Mouse (Mus musculus) neural tube, embryonic 13.5 days (tissue): ENCODE data around the gene Olfr462. TPM values are rescaled to one million over a fixed set of nuclear protein-coding genes. Genes with fewer than 3 reads are reported as not detected.

Experiments used
- ATAC-seq: fragments of 200-750 bp; cut with Nextera tagmentation; 2 replicates; pipeline ENCODE4 v1.8.0; 2017; ENCODE audit warnings: low read depth, mild to moderate bottlenecking, moderate TSS enrichment, moderate library complexity
- H3K27ac ChIP-seq: fragments of 300-500 bp; sonication (generic); replicated peaks from 2 replicates; pipeline ENCODE4 v1.5.1; 2015; ENCODE audit warnings: moderate library complexity, mild to moderate bottlenecking, inconsistent platforms
- H3K27me3 ChIP-seq: fragments of 300-500 bp; sonication (generic); 2 replicates; pipeline ENCODE4 v1.6.1; 2015; ENCODE audit warnings: mild to moderate bottlenecking, inconsistent platforms
- H3K36me3 ChIP-seq: fragments of 300-500 bp; sonication (generic); 2 replicates; pipeline ENCODE4 v1.6.1; 2015; ENCODE audit warnings: mild to moderate bottlenecking, inconsistent platforms
- H3K4me1 ChIP-seq: fragments of 300-500 bp; sonication (generic); replicated peaks from 2 replicates; pipeline ENCODE4 v1.6.1; 2015; ENCODE audit warnings: inconsistent platforms
- H3K4me2 ChIP-seq: fragments of 300-500 bp; sonication (generic); 2 replicates; pipeline ENCODE4 v1.6.1; 2015; ENCODE audit warnings: inconsistent platforms, mild to moderate bottlenecking, moderate library complexity
- H3K4me3 ChIP-seq: fragments of 300-500 bp; sonication (generic); 2 replicates; pipeline ENCODE4 v1.5.1; 2015; ENCODE audit warnings: mild to moderate bottlenecking, inconsistent platforms
- H3K9ac ChIP-seq: fragments of 300-500 bp; sonication (generic); 2 replicates; pipeline ENCODE4 v1.6.1; 2015; ENCODE audit warnings: moderate library complexity, mild to moderate bottlenecking, inconsistent platforms
- H3K9me3 ChIP-seq: fragments of 300-500 bp; sonication (generic); 2 replicates; pipeline ENCODE4 v1.6.1; 2016; ENCODE audit warnings: inconsistent platforms
- WGBS: fragments of 180-500 bp; shearing (Covaris S2); methylation state at CpG from one replicate; pipeline ENCODE4 v1.1.7; 2015; 5-methylcytosine and 5-hydroxymethylcytosine counted together
- polyA plus RNA-seq: library from polyadenylated mRNA; unstranded; fragments of >200 nt; fragmentation: Nextera tagmentation; extraction: Ambion mirVana; gene quantifications from 2 replicates; pipeline ENCODE4 v1.2.1, GENCODE M21; 2015

Gene Olfr462
- polyA plus RNA-seq, 1 experiment from 2014 or later = not detected

DNA sequence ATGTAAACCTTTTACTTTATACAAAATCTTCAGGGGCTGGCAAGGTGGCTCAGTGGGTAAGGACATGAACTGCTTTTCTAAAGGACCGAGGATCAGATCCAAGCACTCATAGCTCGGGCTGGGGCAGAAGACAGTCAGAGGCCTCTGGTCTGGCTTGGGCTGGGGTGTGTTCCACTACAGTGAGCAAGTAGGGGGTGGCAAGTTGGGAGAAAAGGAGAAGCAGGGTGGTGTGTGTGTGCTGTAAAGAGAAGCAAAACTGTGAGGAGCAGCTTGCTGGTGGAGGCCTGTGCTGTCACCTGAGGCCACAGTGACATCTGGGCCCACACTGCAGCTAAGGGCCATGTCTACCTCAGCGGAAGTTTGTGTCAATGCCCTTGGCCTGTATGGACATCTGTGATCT, 50.6 kb downstream of the Olfr462 start:
- 92% methylated on average over 3 of the region's 3 CpGs for WGBS
- no peak for ATAC-seq
- H3K4me3 ChIP-seq = no peak overlapping the region
- no peaks in the 10 kb centered on the region for H3K9me3 ChIP-seq
- H3K36me3 ChIP-seq = no peaks in the 10 kb centered on the region
- H3K4me1 ChIP-seq = no peaks in the 10 kb centered on the region
- no peak overlapping the region for H3K9ac ChIP-seq
- no peak overlapping the region for H3K27ac ChIP-seq
- no peak overlapping the region for H3K4me2 ChIP-seq
- no peaks in the 10 kb centered on the region for H3K27me3 ChIP-seq

DNA sequence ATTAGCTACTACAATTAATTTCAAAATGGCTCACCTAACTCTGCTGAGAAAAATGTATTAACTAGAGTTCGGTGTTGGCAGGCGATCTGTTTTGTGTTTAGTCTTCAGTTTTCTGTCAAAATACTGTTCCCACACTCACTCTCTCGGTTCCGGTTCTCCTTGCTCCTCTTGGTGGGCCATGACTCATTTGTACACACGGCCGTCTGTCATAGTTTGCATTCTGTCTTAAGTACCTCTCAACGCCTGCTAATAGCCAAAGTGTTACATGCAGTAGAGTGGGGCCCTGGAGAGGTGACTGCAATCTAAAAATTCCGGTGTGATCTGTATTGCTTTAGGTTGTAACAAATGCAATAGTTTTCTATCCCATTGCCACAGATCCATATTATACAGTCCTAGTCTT, 51.4 kb downstream of the Olfr462 start:
- Histone ChIP-seq H3K27me3 (no peaks in the 10 kb centered on the region), H3K9ac (no peak overlapping the region), H3K27ac (no peak overlapping the region), H3K36me3 (no peaks in the 10 kb centered on the region), H3K4me1 (no peaks in the 10 kb centered on the region), H3K9me3 (no peaks in the 10 kb centered on the region), H3K4me2 (no peak overlapping the region), H3K4me3 (no peak overlapping the region)
- ATAC-seq = no peak
- WGBS = 90% methylated on average over 8 of the region's 8 CpGs

Other genes starting within 250 kb of the Olfr462 start
- 0.59 and 0.68 TPM in 2 replicates for gene Rnf43, start 229.5 kb downstream of the Olfr462 start, polyA plus RNA-seq
- 165 and 166 TPM in 2 replicates for gene Supt4a, start 154.7 kb downstream of the Olfr462 start, polyA plus RNA-seq
- gene Tspoap1, start 131.7 kb downstream of the Olfr462 start, polyA plus RNA-seq = 24.9 and 27.0 TPM in 2 replicates
- 1.2 and 1.5 TPM in 2 replicates for gene Mpo, start 98.7 kb downstream of the Olfr462 start, polyA plus RNA-seq
- 0.18 and 0.39 TPM in 2 replicates for gene Lpo, start 64.0 kb downstream of the Olfr462 start, polyA plus RNA-seq
- 12.7 and 15.0 TPM in 2 replicates for gene Mks1, start 39.1 kb downstream of the Olfr462 start, polyA plus RNA-seq
- gene Epx, start 16.7 kb downstream of the Olfr462 start, polyA plus RNA-seq = 0.10 TPM in 1 of 2 replicates, not detected in the other
- not detected in 2 replicates for gene Olfr463, start 5.1 kb upstream of the Olfr462 start, polyA plus RNA-seq
- 0.08 TPM in 1 of 2 replicates, not detected in the other for gene Olfr464, start 28.7 kb upstream of the Olfr462 start, polyA plus RNA-seq
- gene Dynll2, start 95.3 kb upstream of the Olfr462 start, polyA plus RNA-seq = 49.1 and 51.2 TPM in 2 replicates
- gene Srsf1, start 155.1 kb upstream of the Olfr462 start, polyA plus RNA-seq = 281 and 354 TPM in 2 replicates
- gene Vezf1, start 176.0 kb upstream of the Olfr462 start, polyA plus RNA-seq = 53.9 and 62.8 TPM in 2 replicates
- gene Cuedc1, start 205.8 kb upstream of the Olfr462 start, polyA plus RNA-seq = 51.3 and 59.1 TPM in 2 replicates